Mouse (Mus musculus): Measurements from ENCODE around the gene 4933415A04Rik.

The 4933415A04Rik gene

GRCm38 (mm10) chr11:43569595-43569994 is 17.2 kb upstream of the 4933415A04Rik start:
- DNase-seq (ENCODE audit: extremely low read depth, low read depth, low spot score): no peak

- DNase-seq (ENCODE audit: extremely low read depth, low read depth, low spot score): no peak
Measured at GRCm38 (mm10) chr11:43575061-43575375, 11.8 kb upstream of the 4933415A04Rik start.

GRCm38 (mm10) chr11:43575376-43576151 is 11.3 kb upstream of the 4933415A04Rik start:
- DNase-seq (ENCODE audit: extremely low read depth, low read depth, low spot score): no peak

GRCm38 (mm10) chr11:43577713-43578478 is 8.9 kb upstream of the 4933415A04Rik start:
- DNase-seq (ENCODE audit: extremely low read depth, low read depth, low spot score): no peak

- no peak for DNase-seq (ENCODE audit: extremely low read depth, low read depth, low spot score)
Measured at GRCm38 (mm10) chr11:43585211-43586005, 1.4 kb upstream of the 4933415A04Rik start.

DNA sequence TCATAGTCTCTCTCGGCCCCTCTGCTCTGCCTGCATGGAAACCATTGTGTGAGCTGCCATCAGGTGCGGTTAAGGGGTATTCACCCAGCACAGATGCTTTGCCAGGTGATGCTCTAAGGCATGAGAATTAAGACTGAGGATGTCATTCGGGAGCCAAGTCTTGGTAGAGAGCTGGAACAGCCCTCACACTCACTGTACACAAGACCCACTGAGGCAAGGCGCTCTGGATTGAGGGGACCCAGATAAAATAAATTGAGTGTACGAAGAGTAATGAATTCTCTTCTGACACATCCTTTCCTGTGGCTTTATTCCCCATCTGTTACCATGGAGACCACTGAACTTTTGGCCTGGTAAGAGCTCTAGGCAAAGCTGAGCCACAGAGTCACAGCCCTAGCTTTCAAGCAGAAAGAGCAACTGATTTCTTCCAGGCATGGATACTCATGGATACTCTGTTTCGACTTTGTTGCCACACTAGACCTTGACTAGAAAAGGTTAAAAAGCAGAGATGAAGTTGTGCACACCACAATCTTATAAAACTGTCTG is 2.8 kb downstream of the 4933415A04Rik start:
- no peak for DNase-seq (ENCODE audit: extremely low read depth, low read depth, low spot score)

GRCm38 (mm10) chr11:43601440-43601839 is 14.6 kb downstream of the 4933415A04Rik start, which contains the start of gene Fabp6:
TSS of gene Fabp6 (minus strand) at chr11:43601540.
- DNase-seq (ENCODE audit: extremely low read depth, low read depth, low spot score): no peak

DNA sequence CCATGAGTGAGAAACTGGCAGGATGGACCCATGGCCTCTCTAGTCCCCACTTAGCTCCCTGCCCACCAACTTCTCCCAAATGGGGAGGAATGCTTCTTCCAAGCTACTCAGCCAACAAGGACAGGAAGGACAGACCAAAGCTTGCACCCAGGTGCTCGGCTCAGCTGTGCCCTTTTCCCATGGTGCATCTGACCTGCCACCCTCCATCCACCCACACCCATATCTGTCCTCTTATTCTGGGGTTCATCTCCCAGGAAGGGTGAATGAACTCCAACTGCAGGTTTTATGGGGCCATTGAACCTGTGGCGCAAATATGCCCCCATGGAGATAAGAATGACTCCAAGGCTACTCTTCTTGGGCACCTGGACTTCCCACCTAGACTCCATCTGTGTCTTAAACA is 17.4 kb downstream of the 4933415A04Rik start:
- DNase-seq (ENCODE audit: extremely low read depth, low read depth, low spot score): no peak

GRCm38 (mm10) chr11:43604891-43605290 is 18.1 kb downstream of the 4933415A04Rik start:
- no peak for DNase-seq (ENCODE audit: extremely low read depth, low read depth, low spot score)

DNA sequence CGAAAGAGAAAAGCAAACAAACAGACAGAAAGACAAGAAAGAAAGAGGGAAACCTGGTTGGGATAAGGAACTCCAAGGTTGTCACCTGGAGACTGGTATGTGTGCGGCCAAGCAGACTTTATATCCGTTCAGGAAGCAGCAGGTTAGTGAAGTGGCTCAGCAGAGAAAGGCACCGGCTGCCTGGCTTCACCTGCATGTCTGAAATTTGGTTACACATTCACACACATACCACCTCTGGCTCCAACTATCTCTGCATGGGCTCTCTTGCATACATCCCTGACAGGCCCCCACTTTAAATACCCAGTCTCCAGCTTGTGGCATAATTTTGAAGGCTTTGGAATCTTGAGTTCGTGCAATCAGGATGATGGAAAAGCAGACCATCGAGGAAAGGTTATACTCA is 19.0 kb downstream of the 4933415A04Rik start:
- DNase-seq (ENCODE audit: extremely low read depth, low read depth, low spot score): no peak

DNA sequence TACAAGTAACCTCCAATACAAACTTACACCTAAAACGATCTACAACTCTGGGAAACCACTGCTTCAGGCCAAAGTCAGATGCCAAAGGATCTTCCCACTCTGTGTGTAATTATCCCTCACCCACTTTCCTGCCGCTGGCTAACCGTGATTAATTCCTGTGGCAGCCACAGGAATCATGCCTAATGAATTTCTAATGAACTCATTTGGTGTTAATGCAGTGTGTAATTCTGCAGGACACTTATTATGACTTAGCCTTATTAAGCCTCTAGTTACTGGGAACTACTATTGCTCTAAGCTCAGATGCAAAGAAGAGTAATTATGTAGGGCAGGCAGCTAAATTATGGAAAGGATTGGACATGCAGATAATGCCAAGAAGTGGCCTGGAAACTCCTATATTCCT is 21.6 kb downstream of the 4933415A04Rik start:
- DNase-seq (ENCODE audit: extremely low read depth, low read depth, low spot score): peak; percentile 30

- DNase-seq (ENCODE audit: extremely low read depth, low read depth, low spot score): no peak
Measured at GRCm38 (mm10) chr11:43610006-43610661, 23.3 kb downstream of the 4933415A04Rik start.

DNA sequence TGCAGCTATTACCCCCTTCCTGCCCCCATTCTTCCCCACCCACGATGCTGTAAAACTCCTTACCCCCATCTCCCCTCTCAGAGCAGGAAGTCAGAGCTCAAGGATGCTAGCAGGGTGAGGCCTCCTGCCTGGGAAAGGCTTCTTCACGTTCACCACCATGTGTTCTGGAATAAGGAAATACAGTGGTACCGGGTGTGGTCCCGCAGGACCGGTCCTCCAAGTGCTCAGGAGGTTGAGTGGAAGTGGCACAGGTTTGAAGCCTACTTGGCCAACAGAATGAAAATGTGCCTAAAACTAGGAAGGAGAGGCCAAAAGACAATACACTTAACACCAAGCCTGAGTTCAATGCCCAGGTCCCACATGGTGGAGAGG is 23.8 kb downstream of the 4933415A04Rik start:
- DNase-seq (ENCODE audit: extremely low read depth, low read depth, low spot score): no peak

DNA sequence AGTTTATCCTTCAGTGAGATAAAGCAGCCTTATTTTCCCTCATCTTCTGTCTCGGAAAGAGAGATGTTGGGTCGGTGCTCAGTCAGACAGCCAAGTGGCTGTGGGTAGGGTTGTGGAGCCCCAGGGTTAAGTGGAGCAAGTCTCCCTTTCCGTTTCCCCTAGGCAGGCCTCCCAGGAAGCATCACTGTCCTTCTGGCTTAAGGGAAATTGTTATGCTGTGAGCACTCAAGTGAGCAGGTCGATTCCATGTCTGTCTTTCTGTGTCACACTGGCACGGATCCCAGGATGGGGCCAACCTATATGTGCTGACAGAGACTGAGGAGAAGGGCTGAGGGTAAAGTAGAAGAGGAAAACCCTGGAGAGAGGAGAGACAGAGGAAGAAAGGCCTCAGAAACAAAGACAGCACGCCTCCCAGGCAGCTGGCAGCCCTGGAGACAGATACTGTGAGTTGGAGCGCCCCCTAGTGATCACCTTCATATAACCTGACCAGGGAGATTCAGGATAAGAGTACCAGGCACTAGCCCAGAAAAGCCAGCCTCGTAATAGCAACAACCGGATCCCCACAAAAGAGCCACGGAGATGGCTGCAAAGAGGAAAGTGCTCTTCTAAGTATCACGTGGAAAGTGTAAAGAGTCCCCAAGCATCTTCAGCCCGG is 26.1 kb downstream of the 4933415A04Rik start:
- DNase-seq (ENCODE audit: extremely low read depth, low read depth, low spot score): no peak

DNA sequence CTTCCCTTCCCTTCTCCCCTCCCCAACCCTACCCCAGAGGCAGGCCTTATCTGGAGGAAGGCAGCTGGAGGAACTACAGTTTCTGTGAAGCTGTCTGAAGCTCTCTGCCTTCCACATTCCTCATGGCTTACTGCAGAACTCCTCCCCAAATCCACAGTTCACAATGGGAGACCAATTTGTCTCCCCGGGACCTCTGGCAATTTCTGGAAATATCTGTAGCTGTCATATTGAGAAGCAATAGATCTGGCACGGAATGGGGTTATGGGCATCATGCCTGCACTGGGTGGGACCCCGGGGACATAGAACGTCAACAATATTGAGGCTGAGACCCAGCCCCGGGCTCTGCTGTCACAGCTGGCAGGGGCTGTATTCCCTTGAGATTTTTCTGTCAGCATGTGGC is 31.1 kb downstream of the 4933415A04Rik start:
- DNase-seq (ENCODE audit: extremely low read depth, low read depth, low spot score): no peak

GRCm38 (mm10) chr11:43618403-43618802 is 31.6 kb downstream of the 4933415A04Rik start:
- DNase-seq (ENCODE audit: extremely low read depth, low read depth, low spot score): no peak

- DNase-seq (ENCODE audit: extremely low read depth, low read depth, low spot score): no peak
Measured at GRCm38 (mm10) chr11:43621769-43622168, 34.9 kb downstream of the 4933415A04Rik start.

DNA sequence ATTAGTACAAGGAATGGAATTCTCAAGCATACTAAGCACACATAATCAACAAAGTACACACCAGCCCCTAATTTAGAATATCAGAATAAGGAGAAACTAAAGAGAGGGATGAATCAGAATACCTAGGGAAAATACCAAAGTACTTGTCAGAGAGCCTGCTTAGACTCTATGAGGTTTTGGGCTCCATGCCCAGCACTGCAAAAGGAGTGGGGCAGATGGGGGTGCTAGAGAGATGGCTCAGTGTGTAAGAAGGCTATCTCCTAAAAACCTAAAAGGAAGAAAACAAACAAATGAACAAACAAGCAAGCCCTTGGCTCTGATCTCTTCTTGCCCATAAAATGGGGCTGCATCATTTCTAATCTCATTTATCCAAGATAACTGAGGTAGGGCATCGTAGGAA is 37.5 kb downstream of the 4933415A04Rik start:
- no peak for DNase-seq (ENCODE audit: extremely low read depth, low read depth, low spot score)

DNA sequence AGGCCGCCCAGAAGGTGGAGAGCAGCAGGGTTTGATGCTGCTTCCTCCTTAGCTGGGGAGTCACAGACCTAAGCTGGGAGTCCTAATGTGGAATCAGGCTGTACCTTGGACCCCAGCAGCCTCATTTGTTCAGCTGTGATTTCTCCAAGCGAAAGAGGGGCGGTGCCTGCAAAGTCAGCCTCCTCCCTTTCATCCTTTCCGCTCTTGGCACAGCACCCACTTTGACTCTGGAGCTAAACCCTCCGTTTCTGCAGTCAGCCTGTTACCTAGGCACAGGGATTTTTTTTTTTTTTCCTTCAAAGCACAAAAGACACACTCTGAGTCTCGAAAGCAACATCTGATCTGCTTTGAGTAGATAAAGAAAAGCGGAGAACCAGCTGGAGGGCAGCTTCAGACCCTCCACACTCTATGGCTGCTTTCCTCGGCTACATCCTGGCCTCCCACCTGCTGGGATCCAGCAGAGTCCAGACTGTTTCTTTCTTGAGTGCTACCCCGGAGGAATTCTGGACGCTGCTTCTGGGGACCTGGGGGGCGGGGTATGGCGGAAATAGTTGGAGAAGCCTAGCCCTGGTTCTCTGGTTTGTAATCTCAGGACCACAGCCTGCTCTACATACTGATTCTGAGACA is 39.6 kb downstream of the 4933415A04Rik start:
- DNase-seq (ENCODE audit: extremely low read depth, low read depth, low spot score): no peak
